Mouse (Mus musculus): ENCODE data around the gene Tifab.

DNA sequence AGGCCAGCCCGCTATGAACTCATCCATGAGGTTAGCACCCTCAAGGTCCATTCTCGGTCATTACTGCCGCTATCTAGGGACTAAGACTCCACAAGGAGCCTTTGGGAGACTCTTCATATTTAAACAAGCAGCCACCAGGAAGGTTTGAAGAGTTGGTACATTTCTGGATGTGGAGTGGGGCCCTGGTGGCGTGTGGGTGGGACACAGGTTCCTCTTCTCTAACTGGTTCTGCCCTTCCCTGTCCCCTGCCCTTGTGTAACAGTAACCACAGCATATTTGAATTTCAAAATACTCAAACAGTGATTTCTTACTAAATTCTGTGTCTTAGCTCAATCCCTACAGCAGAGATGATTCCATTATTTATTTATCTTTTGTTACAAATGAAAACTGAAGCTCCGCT is 5.0 kb upstream of the Tifab start:
- no peak for TF ChIP-seq POLR2A (IDR thresholded peaks at IDR 0.05; ENCODE audit: borderline replicate concordance, extremely low read depth, low read depth, low read length)
- no peak for TF ChIP-seq CTCF (IDR thresholded peaks at IDR 0.05; ENCODE audit: insufficient read depth, low read length)

All from lung, adult 2 months (tissue).